Mouse (Mus musculus) layer of hippocampus, postnatal 25 days (tissue): ENCODE measurements around the gene Rbm17. TPM values are rescaled to one million over a fixed set of nuclear protein-coding genes. Genes with fewer than 3 reads are reported as not detected.
A peak's percentile ranks its signal among the peaks of the same experiment; 100 is the strongest.

Experiments used
- DNase-seq, 2 experiments: peaks; one replicate each; pipeline ENCODE4 v3.0.0; 2022; ENCODE audit warnings: mixed read lengths in 2 of 2, low spot score in 1 of 2; ENCODE audit errors: extremely low spot score in 1 of 2
- total RNA-seq, 2 experiments: library from RNA; stranded (reverse); gene quantifications; 2 replicates each; pipeline ENCODE4 v1.2.3; 2021

Rbm17 gene
- total RNA-seq, 2 experiments from 2014 or later, result 83.5 to 87.1 TPM

DNA sequence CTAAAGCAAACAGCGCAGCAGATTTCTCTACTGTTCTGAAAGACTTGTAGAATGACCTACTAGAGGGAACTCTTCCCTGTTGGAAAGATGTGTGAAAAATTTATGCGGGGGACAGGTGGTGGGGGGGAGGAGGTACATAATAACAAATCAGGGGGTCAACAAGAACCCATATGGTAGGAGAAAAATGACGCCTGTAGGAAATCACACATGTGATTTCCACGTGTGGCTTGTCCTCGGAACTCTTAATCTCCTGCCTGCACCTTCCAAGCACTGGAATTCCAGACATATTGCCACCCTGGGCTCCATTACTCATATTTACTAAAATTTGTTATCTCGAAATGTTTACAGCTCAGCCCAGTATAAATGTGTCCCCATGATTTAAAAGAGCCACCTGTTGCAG is 2.2 kb downstream of the Rbm17 start:
- no peak for DNase-seq

DNA sequence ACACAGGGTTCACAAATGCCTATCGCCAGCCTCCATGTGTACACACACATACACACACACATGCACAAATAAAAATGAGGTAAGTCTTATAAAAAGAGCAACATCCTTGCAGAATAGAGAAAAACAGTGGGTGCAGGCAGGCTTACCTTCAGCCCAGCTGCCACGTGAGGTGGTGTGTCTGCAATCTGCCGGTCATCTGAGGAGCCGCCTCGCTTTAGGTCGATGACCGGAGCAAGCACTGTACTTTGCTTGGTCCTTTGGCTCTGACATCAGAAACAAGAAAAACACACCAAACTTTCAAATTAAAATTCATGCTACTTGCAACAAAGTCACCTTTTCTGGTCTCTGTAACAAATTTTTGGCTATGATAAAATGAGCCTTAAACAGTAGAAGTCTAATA is 6.0 kb downstream of the Rbm17 start:
- DNase-seq, result no peak

GRCm38 (mm10) chr2:11596690-11597089 is 7.3 kb downstream of the Rbm17 start:
- DNase-seq, result no peak

GRCm38 (mm10) chr2:11587996-11588395 is 16.0 kb downstream of the Rbm17 start:
- no peak for DNase-seq

DNA sequence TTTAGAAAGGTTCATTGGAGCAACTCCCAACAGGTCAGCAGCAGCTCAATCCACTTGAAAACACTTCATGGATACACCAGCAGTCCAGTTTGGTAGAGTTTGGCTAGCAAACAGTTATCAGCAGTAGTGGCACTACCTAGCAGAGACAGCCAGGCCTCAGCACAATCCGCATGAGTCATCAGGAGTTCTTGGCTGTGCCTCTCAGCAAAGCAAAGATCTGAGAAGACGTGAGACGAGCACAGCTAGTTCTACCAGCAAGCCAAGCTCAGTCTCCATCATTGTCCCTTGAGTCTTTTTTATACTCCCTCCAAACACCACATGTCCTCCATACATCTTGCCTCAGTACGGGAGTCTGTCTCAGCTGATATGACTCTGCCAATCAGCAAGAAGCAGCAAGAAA is 24.6 kb downstream of the Rbm17 start:
- DNase-seq, result no peak

DNA sequence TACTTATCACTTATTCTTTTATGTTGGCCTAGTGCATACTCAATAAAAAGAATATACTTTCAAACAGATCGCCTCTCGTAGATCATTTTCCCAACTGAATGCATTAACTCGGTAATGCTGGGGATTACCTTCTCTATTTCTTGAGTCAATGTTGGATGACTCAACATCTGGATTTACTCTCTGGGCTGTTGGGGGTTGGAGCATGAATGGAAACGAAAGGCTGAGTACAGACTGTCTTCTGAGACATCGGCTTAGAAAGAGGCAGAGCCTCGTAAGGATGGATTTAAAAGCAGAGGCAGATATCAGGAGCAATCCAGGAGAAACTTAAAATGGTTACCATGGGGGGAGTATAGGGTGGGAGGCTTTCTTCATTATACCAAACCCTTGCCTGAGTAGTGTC is 25.8 kb downstream of the Rbm17 start:
- no peak for DNase-seq

- no peak for DNase-seq
These were observed 30.3 kb downstream of the Rbm17 start for GRCm38 (mm10) chr2:11573684-11574083.

GRCm38 (mm10) chr2:11571004-11571535 is 32.9 kb downstream of the Rbm17 start:
- DNase-seq, result no peak

DNA sequence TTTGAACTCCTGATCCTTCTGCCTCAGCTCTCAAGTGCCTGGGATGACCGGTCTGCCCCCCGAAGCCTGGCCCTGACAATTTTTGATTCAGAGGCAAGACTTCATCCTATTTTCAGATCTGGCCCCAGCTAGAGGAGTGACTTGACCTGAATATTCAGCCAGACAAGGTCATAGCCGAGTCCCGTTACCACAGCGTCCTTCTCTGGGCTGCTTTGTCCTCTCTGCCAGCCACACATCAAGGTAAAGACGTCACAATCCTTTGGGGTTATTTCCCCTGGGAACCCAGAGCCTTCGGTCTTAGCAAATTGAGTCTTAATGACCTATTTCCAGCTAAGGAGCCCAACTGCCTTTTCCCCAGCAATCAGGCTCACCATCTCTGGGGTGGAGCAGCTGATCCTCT is 35.5 kb downstream of the Rbm17 start:
- no peak for DNase-seq

DNA sequence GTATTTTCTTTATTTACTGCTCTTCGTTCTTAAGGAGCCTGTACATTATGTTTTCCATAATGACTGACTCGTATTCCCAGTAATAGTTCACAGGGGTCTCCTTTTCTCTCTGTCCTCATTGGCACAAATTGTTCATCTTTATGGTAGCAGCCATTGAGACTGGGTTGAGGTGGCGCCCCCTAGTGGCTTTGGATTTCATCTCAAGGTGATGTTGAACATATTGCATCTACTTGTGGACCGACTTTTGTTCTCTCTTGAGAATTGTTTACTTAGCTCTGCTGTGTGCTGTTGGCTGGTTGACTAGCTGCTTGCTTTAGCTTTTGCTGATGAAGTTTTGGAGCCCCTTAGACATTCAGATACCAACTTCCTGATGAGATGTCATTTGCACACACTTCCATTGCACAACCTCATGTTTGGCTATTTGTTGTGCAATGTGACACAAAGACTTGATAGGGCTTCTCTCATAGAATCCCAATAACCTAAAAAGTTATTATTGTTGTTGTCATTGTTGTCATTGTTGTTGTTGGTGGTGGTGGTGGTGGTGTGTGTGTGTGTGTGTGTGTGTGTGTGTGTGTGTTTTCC is 36.1 kb downstream of the Rbm17 start:
- DNase-seq, result peak in 1 of 2 experiments; percentile 63

- DNase-seq, result no peak
These were observed 37.1 kb downstream of the Rbm17 start for GRCm38 (mm10) chr2:11566898-11567297.

DNA sequence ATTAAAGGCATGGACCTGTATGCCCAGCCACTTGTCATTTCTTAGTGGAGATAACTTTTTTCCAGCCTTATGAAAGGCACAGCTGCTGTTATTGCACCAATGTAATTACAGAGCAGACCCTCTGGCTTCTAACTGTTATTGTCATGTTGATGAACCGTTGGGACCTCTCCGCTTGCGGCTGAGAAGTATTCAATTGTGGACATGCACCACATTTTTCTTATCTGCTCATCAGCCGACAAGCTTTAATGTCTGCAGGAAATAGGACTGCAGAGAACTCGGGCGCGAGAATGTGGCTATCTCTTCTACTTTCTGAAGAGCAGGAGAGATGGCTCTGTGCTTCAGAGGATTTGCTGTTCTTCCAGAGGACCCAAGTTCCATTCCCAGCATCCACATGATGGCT is 37.7 kb downstream of the Rbm17 start:
- DNase-seq, result no peak

- no peak for DNase-seq
These were observed 39.2 kb downstream of the Rbm17 start for GRCm38 (mm10) chr2:11564768-11565167.

DNA sequence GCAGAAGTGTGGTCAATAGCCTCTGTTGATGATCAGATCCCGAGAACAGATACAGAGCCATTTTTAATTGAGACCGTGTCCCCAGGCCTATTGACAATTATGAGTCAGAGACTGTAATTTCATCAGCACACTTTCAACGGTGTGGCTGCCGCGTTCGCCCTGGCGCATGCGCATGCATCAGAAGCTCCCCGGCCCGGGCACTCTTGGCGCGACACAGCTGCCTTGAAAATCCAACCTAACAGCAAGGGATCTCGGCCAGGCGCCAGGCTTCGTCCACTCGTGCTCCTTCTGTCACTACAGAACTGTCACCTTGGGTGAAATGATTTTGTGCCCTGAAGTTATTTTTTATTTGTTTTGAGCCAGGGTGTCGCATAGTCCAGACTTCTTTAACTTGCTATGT is 40.7 kb downstream of the Rbm17 start:
- DNase-seq, result no peak

- DNase-seq, result peak in 1 of 2 experiments; percentile 22
These were observed 45.3 kb downstream of the Rbm17 start for GRCm38 (mm10) chr2:11558654-11559053.

GRCm38 (mm10) chr2:11557244-11557643 is 46.7 kb downstream of the Rbm17 start:
- DNase-seq, result no peak

- no peak for DNase-seq
These were observed 48.6 kb downstream of the Rbm17 start for GRCm38 (mm10) chr2:11555316-11555715.

DNA sequence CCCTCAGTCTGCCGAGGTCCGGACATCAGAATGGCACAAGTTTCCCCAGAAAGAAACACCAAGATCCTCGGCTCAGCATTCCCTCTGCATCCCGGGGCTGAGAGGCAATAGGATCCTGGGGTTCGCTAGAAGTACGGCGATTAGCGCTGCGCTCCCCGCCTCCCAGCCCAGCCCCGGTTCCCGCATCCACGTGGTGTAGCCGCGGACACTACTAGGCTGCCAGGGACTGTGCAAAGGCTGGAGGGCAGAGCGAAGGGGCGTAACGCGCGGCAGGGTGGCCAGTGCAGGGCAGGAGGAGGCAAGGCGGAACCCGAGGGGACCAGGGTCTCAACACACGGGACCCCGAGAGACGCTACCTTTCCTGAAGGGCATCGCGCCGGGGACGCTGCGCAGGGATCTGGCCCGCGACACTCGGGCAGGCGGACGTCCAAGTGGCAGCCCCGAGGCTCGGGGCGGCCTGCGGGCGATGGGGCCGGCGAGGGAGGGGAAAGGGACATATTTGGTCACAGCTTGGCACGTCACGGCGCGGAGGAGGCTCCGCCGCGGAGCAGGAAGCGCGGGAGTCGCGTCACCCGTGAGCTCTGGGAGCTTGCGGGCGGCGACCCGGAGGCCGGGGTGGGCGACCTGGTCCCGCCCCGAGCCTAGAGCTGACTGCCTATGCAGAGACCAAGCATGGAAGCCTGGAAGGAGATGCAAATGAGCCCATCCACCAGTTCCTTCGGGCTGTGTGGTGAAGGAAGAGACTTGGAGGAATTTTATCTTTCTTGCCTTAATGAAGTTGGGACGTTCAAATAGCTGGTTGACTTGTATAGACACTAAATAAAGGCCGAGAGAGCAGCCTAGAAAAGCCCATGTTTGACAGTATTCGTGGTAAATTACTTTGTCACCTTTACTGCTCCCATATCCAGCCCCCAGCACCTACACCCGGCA is 50.2 kb downstream of the Rbm17 start, which contains the start of gene Pfkfb3:
Gene Pfkfb3, minus strand, starts transcription at position 607 of the 930 bp plus-strand sequence.
- DNase-seq, result peak; percentile 37 to 44

DNA sequence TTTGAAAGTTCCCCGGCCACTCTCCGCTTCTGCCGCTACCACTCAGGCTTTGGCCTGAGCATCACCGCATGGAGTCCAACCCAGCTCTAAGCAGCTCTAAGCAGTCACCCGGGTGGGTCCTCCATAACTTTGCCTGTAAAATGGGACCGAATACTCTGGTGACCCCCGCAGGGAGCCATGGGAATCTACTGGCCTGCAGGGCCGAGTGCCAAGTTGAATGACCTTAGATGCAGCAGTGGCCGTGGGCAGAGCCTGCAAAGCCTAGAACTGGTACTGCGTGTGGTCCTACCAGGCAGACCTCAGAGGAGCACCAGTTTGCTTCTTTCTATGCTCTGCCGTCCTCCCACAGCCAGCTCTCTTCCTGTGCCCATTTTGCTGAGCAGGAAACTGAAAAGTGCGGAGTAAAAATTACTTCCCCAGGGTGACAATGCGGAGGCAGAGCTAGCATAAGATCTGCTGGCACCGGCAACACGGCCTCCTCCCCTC is 50.9 kb downstream of the Rbm17 start:
- DNase-seq, result peak in 1 of 2 experiments; percentile 15

GRCm38 (mm10) chr2:11552297-11552821 is 51.6 kb downstream of the Rbm17 start:
- DNase-seq, result no peak

- DNase-seq, result no peak
These were observed 52.2 kb downstream of the Rbm17 start for GRCm38 (mm10) chr2:11551726-11552125.
